Mouse (Mus musculus) kidney, postnatal 25 days (tissue): ENCODE data around the gene Ccnt2.
"Not testable (repeated sequence)": the region's sequence is repeated elsewhere in the genome, so short reads cannot be mapped to it uniquely, and the experiment has no call there.

Experiments used
- DNase-seq, 2 experiments: peaks; one replicate each; pipeline ENCODE4 v3.0.0; 2021; ENCODE audit warnings: mixed read lengths in 2 of 2

The Ccnt2 gene

DNA sequence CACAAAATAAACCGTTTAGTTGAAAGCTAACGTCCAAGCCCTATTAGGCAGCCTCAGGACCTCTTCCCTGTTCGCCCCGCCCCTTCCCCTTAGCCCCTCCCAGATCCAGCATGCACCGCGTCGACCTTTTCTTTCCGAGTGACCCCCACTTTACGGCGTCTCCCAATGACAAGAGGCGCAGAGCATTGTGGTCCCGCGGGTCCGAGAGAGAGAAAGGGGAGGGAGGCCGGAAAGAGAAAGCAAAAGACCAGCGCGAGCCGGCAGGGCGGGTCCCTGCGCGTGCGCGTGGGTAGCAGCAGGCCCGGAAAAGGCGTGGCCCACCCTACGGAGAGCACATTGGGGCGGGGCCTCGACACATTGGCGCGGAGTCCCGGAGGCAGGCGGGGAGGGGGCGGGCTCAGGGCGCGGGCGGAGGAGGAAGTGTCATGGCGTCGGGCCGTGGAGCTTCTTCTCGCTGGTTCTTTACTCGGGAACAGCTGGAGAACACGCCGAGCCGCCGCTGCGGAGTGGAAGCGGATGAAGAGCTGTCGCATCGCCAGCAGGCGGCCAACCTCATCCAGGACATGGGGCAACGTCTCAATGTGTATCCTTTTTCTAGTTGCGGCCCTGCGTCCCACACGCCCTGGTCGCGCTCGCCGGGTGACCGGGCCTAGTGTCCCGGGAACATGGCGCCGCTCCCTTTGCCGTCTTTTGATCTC, at the start of gene Ccnt2:
Gene Ccnt2, plus strand, starts transcription at position 362 of the 698 bp plus-strand sequence.
- peak; percentile 99 to 100 for DNase-seq

DNA sequence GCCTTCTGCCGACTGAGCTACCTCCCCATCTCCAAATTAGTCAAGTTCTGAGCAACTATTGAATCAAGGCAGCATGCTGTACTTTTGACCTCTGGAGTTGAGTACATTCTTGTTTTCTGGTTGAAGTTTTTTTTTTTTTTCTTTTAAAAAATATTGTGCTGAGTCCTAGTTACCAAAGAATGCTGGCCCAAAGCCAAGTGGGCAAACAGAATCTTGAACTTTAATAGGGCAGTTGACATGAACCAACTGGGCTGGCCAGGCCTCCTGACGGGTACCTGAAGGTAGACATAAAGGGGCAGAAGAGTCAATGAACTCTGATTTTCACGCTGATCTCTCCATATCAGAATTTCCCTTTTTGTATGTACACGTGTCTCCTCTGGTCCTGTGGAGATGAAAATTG, 44.9 kb upstream of the Ccnt2 start, which contains the start of gene Acmsd:
Gene Acmsd, plus strand, starts transcription at position 318 of the 400 bp plus-strand sequence.
- peak; percentile 89 to 90 for DNase-seq

DNA sequence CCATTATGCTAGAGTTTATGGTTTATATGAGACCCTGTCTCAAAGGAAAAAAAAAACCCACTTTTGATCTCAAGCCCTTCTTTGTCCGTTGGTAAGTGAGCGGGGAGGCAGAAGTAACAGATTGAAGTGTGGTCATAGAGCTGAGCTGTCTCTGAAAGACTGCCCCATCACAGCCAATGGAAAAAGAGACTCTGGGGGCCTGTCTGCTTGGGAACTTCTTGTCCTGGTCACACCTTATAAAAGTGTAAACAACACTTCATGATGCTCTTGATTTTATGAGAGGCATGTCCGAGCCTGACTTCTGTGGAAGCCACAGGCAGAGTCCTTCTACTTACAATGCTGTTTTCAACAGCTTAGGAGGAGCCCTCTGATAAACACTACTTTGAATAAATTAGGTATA, 42.9 kb upstream of the Ccnt2 start:
- DNase-seq = peak in 1 of 2 experiments; percentile 63

DNA sequence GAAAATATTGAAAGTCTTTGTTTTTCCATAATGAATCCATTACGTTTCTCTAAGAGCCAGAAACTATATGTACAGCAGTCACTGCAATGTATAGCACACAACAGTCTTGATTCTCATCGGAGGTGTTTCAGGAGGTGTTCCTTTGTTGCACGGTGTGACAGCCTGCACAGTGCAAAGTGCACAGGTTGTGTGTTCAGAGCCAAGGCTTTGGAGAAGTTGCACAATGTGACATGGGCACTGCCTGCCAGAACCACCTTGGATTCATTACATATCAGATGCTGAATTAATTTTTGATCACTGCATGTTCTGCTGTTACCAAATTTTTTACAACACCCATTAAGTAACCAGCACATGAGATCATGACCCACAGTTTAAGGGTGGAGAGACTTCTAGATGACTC, 41.5 kb upstream of the Ccnt2 start:
- peak; percentile 51 to 78 for DNase-seq

DNA sequence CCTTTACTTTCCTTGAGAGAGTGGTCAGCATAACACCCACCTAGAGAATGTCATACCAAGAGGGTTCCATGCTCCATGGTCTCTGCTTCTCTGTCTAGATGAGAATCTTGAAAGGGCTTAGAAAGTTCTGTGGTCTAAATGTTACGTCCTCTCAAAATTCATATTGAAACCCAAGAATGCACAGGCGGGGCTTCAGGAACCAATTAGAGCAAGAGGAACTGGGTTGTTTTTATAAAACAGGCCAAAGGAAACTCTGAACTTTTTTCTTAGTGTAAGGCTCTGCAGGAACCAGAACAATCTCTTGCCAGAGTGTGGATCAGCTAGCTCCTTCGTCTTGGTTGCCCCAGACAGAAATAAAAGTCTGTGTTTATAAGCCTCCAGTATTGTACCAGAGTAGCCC, 41.1 kb upstream of the Ccnt2 start:
- no peak for DNase-seq

DNA sequence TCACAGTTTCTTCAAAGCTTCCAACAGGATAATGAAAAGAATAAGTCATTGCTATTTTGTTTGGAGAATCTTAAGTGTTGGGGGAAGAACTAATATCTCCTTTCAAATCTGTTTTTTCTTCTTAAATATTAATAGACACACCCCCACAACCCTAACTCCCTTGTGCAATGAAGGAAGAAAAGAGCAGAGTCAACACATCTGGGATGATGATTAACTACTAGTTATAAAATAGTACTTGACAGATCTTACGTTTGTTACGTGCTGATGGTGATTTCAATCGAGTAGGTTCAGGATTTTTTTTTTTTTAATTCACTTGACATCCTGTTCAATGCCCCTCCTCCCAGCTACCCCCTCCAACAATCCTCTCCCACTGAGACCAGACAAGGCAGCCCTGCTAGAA, 38.6 kb upstream of the Ccnt2 start:
- peak in 1 of 2 experiments; percentile 44 for DNase-seq

DNA sequence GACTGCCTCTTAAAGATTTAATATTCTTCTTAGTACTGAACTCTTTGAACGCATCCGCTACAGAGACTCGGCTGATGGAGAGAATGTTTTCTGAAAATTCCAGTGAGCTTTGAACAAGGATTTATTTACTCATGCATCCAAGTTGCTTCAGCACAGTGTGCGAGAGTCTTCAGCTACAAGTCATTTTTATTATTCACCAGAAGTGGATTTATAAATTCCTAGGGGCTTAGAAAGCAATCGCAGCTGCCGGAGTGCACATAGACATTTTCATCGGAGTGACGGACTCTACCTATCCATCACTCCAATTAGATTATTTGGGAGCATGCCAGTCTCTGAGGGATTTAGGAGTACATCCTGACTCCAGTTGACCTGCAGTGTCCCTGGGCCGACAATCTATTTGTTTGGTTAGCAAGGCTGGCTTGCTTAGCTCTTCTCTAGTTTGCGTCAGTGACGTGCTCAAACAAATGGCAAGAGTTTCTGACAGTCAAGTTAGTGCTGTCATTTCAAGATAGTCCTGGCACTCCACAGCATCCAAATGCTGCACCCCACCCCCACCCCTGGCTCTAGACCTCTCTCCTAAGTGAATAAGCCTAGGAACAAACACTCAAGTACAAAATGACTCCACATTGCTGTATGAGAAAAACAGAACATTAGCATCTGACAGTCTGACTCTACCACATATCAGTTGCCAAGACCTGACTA, 23.4 kb upstream of the Ccnt2 start:
- no peak for DNase-seq

DNA sequence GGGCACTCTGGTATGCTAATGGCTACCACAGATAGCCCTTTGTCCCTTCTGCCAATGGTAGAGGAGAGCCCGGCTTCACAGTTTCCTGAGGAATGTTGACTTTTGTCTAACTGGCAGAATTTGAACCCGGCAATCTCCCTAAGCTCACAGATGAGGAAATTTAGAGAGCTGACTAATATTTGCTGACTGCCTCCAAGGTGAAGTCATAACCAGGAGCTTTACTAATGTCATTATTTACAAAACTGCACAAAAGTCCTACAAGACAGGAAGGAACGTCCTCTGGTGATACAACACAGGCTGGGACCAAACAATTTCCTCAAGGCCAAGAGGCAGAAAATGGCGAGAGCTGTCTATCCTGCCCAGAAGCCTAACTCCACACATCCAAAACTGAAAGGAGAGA, 18.2 kb upstream of the Ccnt2 start:
- DNase-seq = no peak

DNA sequence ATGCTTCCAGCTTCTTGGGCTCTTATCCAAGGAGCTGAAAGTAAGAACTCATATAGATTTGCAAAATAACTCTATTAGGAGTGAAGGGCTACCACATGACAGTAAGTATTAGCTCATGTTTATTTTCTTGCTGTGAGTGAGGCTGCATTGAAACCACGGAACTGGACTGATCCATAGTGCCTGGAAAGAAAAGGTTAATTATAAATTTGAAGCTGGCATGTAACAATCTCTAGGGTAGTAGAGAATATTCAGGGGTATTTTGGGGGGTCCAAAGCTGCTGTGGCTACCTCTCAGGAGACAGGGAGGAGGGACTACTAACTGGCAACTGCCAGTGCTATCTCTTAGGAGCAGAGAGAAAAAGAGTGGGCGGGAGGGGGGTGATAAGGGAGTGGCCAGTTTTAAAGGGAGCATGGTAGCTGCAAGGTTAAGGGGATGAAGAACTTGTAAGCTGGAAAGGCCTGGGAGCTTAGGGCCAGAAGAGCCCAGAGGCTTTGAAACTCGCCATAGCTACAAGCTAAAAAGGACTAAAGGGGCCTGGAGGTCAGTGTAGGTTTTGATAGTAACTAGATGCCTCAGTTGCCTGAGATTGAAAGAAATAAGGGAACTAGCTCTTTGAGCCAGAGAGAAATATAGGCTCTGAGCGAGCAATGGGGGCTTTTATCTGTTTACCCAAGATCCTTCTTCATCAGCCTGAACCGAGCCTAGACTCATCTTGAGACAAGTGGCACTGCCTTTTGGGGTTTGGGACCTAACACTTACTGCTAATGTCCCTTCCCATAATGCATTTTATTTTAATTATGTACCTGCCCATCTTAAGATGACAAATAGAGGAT, 17.4 kb upstream of the Ccnt2 start:
- no peak for DNase-seq

DNA sequence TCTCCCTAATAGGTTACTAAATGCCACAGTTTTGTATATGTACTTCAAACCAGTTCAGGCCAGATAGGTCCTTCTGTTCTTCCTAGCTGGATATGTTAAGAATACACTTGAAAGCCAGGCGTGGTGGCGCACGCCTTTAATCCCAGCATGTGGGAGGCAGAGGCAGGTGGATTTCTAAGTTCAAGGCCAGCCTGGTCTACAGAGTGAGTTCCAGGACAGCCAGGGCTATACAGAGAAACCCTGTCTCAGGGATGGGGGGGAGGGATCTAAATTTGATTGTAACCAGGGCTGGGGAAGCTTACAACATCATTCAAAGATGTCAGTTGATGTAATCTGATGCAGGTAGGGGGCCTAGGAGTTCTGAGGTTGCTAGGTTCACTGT, 16.8 kb upstream of the Ccnt2 start:
- not testable (repeated sequence) for DNase-seq

DNA sequence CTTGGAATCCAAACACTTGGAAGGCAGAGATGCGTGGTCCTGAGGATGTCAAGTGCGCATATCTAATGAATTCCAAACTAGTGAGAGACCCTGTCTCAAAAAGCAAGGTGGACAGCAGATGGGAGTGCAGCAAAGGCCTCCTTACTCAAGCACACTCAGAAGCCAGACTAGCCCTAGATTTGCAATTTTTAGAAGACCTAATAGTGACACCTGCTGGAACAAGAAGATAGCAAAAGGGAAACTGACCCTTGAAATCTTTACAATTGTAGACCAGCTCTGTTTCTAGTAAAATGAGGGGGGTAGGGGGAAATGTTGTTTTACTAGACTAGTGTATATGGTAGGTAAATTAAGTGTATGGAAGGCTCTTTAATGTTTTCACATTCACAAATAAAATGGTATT, 8.5 kb upstream of the Ccnt2 start:
- DNase-seq = no peak

DNA sequence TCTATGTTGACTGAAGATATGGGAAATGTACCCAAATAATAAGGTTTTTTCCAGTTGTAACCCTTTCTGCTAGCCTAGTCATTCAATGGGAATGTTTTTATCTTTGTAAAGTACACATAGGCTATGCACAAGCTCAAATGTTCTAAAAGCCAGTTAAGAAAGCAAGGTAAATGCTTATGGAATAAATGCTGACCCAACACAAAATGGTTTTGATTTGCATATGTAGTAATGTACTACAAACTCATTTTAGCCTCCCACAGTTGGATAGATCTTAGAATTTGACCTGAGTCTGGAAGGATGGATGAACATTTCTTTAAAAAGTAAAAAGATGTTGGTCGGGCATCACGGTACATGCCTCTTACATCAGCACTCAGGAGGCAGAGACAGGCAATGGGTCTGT, 7.2 kb upstream of the Ccnt2 start:
- no peak for DNase-seq

DNA sequence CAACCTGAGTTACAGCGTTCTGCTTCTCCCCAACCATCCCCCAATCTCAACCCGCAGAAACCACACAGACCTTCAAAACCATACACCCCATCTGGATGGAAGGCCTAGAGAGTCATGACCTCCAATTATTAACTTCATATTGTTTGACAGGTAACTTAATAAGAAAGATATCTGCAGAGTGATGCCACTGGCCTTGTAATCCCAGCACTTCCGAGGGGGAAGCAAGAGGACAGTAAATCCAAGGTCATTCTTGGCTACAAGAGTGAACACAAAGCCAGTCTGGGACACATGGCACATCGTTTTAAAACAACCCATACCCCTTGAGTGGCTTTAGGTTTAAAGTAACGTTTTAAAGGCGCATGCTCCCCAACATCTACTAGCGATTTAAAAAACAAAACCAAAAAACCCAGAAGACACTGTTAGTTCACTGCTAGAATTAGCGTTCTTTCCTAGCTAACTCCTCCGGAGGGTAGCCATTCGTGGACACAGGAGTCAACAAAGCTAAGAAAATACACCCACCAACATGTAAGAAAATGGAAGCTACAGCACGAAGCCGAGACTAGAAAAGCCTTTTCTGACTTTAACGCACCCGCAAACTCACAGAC, 664 bp upstream of the Ccnt2 start:
- no peak for DNase-seq

DNA sequence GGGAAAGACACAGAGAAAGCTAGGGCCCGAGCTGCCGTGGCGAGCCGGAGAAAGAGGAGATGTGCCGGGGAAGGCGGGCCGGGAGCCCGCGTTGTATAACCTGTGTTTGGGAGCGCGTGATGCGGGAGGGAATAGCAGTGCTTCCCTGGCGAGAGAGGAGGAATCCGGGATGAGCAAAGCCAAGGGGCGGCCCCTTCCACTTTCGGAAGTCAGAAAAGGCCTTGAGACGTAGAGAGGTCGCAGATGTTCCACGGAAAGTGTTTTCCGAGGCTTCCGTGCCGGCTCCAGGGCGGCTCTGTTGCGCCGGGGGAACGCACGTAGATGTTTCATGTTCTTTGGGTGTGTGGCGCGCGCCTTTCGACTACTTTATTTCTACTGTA, 527 bp downstream of the Ccnt2 start:
- DNase-seq = peak; percentile 65 to 78

DNA sequence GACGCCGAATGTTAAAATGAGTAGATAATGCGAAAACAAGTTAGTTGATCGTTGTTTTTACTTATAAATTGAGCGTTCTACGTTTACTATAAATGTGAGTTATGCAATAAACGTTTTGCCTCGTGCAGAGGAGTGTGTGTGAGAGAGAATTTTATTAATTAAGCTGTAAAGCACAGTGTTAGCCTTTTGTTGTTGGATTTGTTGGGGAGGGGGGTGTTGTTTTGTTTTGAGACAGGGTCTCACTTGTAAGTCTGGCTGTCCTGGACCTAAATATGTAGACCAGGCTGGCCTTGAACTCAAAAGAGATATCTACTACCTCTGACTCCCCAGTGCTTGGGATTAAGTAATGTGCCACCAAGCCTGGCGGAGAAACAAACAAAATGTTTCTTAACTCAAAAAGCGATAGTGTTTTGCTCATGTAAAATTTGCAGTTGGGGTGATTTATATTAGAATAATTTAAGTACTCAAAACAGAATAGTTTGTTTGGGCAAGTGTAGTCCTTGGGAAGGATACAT, 1.3 kb downstream of the Ccnt2 start:
- DNase-seq = no peak

DNA sequence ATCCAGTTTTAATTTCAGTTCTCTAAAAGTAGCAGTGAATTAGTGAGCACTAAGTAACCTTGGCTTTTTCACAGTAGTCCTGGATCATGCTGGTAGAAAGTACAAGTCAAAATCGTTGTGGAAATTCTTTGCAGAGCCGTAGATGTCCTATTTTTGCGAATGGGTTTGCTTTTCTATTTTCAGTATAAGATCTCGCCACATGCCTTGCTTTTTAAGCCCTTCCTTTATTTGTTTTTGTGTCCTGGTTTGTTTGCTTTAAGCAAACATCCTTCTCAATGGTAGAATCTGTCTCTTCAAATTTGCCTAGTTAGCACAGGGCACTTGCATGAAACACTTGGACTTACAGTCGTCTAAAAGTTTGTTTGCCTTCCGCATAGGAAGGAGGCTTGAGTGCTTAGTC, 2.3 kb downstream of the Ccnt2 start:
- no peak for DNase-seq

DNA sequence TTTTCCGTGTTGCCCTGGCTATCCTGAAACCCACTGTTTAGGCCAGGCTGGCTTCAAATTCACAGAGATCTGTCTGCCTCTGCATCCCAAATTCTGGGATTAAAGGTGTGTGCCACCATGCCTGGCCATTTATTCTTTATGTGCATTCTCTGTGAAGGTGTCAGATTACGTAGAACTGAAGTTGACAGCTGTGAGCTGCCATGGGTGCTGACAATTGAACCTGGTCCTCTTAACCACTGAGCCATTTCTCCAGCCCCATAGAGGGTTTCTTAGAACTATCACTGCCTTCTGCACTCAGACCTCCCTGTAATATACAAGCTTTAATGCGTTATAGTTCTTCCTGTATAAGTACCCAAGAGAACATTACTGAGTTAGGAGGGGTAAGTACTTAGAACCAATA, 4.6 kb downstream of the Ccnt2 start:
- no peak for DNase-seq

DNA sequence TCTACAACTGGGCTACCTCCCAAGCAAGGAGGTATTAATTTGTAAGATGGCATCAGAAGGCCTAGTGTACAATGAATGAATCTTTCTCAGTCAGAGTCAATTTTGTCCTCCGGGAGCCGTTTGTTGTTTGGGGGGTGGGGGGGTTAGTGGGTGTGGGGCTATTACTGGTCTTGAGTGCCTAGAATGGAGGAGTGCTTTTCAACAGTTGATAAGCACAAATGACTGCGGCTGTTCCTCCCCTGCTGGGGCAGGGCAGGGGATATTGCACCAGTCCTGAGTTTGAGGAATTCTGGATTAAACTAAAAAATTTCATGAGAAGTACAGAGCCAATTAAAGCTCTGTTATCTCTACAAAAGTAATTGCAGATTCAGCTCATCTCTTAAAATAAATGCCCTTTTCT, 6.2 kb downstream of the Ccnt2 start:
- no peak for DNase-seq

DNA sequence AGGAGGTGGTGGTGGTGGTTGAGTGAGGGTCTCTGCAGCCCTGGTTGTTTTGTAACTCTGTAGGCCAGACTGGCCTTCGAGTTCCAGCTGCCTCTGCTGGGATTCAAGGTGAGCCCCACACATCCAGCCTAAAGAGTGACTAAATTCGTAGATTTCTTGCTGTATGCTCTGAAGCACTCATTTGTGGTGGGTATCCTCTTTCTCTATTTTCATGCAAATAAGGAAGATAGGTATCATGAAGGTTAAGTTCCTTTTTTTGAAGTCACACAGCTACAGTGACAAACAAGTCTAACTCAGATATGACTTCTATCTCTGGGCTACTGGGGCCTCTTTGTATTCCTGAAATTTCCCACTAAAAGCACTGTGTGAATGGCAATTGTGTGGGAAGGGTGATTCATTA, 6.9 kb downstream of the Ccnt2 start:
- no peak for DNase-seq

DNA sequence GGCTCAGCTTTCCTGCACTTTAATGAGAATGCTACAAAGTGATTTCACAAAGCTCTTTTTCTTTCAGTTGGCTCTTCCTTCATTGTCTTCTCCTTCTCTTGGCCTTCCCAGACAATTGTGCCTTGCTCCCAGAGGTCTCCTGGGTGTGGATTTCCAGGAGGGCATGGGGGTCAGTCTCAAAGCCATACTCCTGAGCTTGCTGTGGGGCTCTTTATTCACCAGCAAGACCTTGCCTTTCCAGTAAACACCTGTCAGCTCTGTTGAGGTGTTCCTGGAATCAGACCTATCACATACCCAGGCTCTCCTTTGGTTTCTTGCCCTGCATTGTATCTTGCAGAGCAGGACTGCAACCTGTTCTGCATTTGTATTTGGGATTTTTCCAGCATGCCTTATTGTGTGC, 9.9 kb downstream of the Ccnt2 start:
- DNase-seq = no peak

DNA sequence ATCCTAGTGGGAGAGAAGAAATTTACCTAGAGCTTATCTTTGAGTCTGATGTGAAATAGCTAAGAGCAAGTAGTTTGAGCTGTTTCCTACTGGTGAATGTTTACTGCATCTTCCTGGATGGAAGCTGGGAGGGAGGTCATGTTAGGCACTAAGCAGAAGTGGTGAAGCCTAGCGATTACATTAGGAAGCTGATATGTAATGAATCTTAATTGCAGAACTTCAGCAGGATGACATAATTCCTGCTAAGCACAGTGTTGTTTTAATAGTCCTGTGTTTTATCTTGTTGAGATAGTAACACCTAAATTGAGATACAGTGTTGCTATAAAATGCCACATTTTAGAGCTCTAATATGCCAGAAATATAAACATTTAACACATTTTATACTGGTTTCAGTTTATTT, 11.9 kb downstream of the Ccnt2 start:
- DNase-seq = no peak

DNA sequence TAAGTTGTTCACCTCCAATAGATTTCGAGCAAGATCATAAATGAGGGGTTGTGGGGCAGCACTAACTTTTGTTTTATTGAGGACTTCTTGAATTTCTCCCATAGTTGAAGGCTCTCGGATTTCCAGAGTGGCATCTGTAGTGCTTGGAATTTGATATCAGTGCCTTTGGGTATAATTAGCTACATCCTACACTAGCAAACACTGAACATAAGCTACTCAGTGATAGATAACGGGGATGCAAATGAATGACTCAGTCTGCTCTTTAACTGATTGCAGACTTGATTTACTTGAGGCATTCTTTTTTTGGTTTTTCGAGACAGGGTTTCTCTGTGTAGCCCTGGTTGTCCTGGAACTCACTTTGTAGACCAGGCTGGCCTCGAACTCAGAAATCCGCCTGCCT, 15.0 kb downstream of the Ccnt2 start:
- no peak for DNase-seq

DNA sequence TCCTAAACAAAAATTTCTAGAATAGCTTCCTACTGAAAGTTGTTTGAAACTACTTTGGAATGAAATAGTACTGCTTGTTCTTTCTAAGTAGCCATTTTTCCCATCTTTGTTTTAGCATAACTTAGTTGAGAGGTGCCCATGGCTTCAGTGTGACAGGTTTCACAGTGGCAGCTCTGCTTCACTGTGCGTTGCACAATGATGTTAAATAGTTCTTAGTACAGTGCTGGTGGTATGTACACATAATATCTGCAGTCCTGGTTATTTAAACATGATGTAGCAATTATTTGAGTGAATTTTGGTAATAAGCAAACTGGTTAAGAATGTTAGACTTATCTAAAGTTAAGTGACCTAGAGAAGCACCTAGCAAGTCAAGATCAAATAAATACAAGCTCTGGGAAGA, 19.5 kb downstream of the Ccnt2 start:
- no peak for DNase-seq
